Mouse (Mus musculus): ENCODE measurements at regions not wholly inside any gene's neighbourhood (a gene's known extent, or its start where the extent isn't known, plus 50 kb on each side); places are given as distances from the start of the nearest gene placed in this dataset.

- TF ChIP-seq FLI1 (IDR thresholded peaks at IDR 0.05; ENCODE audit: low read length) (no peak), GATA1 (IDR thresholded peaks at IDR 0.05; ENCODE audit: borderline replicate concordance, low read length) (no peak)
These were observed 52.8 kb upstream of the Eln start for GRCm38 (mm10) chr5:134799911-134800310.
